Comparison of ENCODE assay signal across 18 mouse cellular contexts in the genomic region with DNA sequence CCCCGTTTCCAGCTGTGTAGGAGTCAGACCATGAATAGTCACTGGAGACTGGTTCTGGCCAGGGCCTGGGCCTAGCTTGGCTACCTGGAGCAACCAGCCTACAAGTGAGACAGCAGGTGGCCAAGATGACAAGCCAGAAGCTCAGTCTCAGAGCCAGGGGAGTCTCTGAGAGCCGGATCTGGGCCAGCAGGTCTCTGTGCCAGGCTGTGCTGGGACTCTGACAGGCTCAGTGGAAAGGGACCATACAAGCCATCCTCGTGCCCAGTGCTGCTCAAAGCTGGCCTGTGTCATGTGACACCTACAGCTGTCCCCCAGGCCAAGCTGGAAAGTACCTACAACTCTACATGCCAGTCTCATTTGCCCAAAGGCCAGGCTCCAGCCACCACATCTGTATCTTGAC. TPM values are rescaled to one million over a fixed set of nuclear protein-coding genes. Genes with fewer than 3 reads are reported as not detected.
DNase-seq lines count a peak whose midpoint lies in the region; TF ChIP-seq lines count a peak whose summit lies in the region.
"Had no signal": no experiment of that assay in that cellular context is flagged by ENCODE, and none has a peak within 500 bp of the region (broad histone marks: within the 10 kb centered on the region; RNA-seq: fewer than 3 reads in every experiment).

No protein-coding gene starts in this region.

- H3K27me3 ChIP-seq in heart, embryonic 10.5 days (ENCODE audit: insufficient read depth, poor library complexity, severe bottlenecking) = peaks cover 20% of the 10 kb centered on the region
- H3K27me3 ChIP-seq: embryonic facial prominence, embryonic 12.5 days; limb, embryonic 13.5 days had no signal

- no peak for TF ChIP-seq CTCF in lung, adult 2 months (IDR thresholded peaks at IDR 0.05; ENCODE audit: insufficient read depth, low read length)

- WGBS in heart, embryonic 10.5 days = 62% methylated on average over 3 of the region's 3 CpGs
- 78% methylated on average over 3 of the region's 3 CpGs for WGBS in lung, adult 2 months

- 0 out of 2 replicates have a peak overlapping the region, but pooled peaks have one; percentile 24 for H3K27ac ChIP-seq in heart, embryonic 10.5 days
- H3K27ac ChIP-seq: embryonic facial prominence, embryonic 12.5 days; limb, embryonic 13.5 days; macrophage had no signal

- no peak for TF ChIP-seq POLR2A in lung, adult 2 months (IDR thresholded peaks at IDR 0.05; ENCODE audit: borderline replicate concordance, extremely low read depth, low read depth, low read length)

- peaks cover 36% of the 10 kb centered on the region for H3K4me1 ChIP-seq in heart, embryonic 10.5 days
- no peaks in the 10 kb centered on the region for H3K4me1 ChIP-seq in lung, adult 2 months (ENCODE audit: control insufficient read depth, insufficient read depth, low read length)
- H3K4me1 ChIP-seq: embryonic facial prominence, embryonic 12.5 days; limb, embryonic 13.5 days had no signal

- intact Hi-C loops in heart, postnatal 25 days (cut with DNase I) = loop anchor here (5.0 kb wide), 1 partner anchor 36 kb away; no protein-coding TSS in a partner anchor

- DNase-seq in adrenal gland, adult 2 months = peak; percentile 15
- DNase-seq in adrenal gland, adult 18-20 months (ENCODE audit: low spot score in 2 of 2) = no peak
- DNase-seq in heart, embryonic 10.5 days (ENCODE audit: low spot score) = no peak
- no peak for DNase-seq in heart, postnatal 25 days (ENCODE audit: low spot score)
- peak; percentile 78 for DNase-seq in cerebellum, adult 9-11 months
- peak; percentile 84 for DNase-seq in gastrocnemius, postnatal 25 days
- DNase-seq in lung, adult 2 months = no peak
- no peak for DNase-seq in c-Kit-positive CD71-positive TER-119-positive erythroid progenitor cells, embryonic 14.5 days (ENCODE audit: low spot score)
- DNase-seq: spleen, adult 18-20 months; thymus, postnatal 14 days had no signal

- no peak overlapping the region for H3K4me3 ChIP-seq in heart, embryonic 10.5 days
- H3K4me3 ChIP-seq in lung, adult 2 months (replicated peaks; ENCODE audit: extremely low read depth, low read depth, low read length) = no peak overlapping the region
- H3K4me3 ChIP-seq: embryonic facial prominence, embryonic 12.5 days; limb, embryonic 13.5 days had no signal

- H3K36me3 ChIP-seq in heart, embryonic 10.5 days = no peaks in the 10 kb centered on the region

- no peaks in the 10 kb centered on the region for H3K9me3 ChIP-seq in heart, embryonic 10.5 days
- H3K9me3 ChIP-seq: embryonic facial prominence, embryonic 12.5 days; limb, embryonic 13.5 days had no signal

RNA-seq across cellular contexts. Expression of a gene that starts 36.0 kb away (rescaled TPM):
- total RNA-seq in adrenal gland, adult 2 months (2021) = 10 to 100 TPM; 38.2 to 61.8 TPM
- polyA plus RNA-seq in adrenal gland, adult 2 months (2012; rRNA removed) = 13.8 and 18.0 TPM in 2 replicates
- 100 to 1,000 TPM in 1 of 2 experiments, 10 to 100 TPM in 1; 44.2 to 127 TPM for total RNA-seq in adrenal gland, adult 18-20 months (2021)
- polyA plus RNA-seq in heart, embryonic 10.5 days (2016; fragmentation: Nextera tagmentation; extraction: Ambion mirVana) = not detected in 2 replicates
- total RNA-seq in heart, postnatal 25 days (2021) = 1 to 10 TPM in 1 of 2 experiments, under 1 TPM in 1; 0.44 to 1.1 TPM
- total RNA-seq in gastrocnemius, postnatal 25 days (2021) = 10 to 100 TPM in 1 of 2 experiments, under 1 TPM in 1; 0.38 to 13.6 TPM
- polyA plus RNA-seq in lung, adult 2 months (2012; rRNA removed) = 3.9 and 4.7 TPM in 2 replicates
- polyA plus RNA-seq: embryonic facial prominence, embryonic 12.5 days; intestine, postnatal 0 days; limb, embryonic 13.5 days; neural tube, embryonic 14.5 days had no signal

RNA-seq across cellular contexts. Expression of a gene that starts 47.6 kb away (rescaled TPM):
- total RNA-seq in adrenal gland, adult 2 months (2021) = 10 to 100 TPM; 11.7 to 12.3 TPM
- 1.8 and 2.2 TPM in 2 replicates for polyA plus RNA-seq in adrenal gland, adult 2 months (2012; rRNA removed)
- 10 to 100 TPM; 12.2 to 13.7 TPM for total RNA-seq in adrenal gland, adult 18-20 months (2021)
- not detected in 2 replicates for polyA plus RNA-seq in heart, embryonic 10.5 days (2016; fragmentation: Nextera tagmentation; extraction: Ambion mirVana)
- total RNA-seq in heart, postnatal 25 days (2021) = 1 to 10 TPM; 1.3 to 1.5 TPM
- under 1 TPM in 1 of 2 experiments, not detected in 1; 0.38 TPM for total RNA-seq in gastrocnemius, postnatal 25 days (2021)
- 0.22 and 0.50 TPM in 2 replicates for polyA plus RNA-seq in lung, adult 2 months (2012; rRNA removed)
- total RNA-seq: hematopoietic stem cell, adult 5-6 weeks had no signal
- polyA plus RNA-seq: embryonic facial prominence, embryonic 12.5 days; intestine, postnatal 0 days; limb, embryonic 13.5 days; liver, embryonic 16.5 days; macrophage; neural tube, embryonic 14.5 days; stomach, embryonic 16.5 days had no signal

RNA-seq across cellular contexts. Expression of a gene that starts 53.9 kb away (rescaled TPM):
- total RNA-seq in adrenal gland, adult 2 months (2021) = 1 to 10 TPM; 3.9 to 8.2 TPM
- 0.51 and 1.1 TPM in 2 replicates for polyA plus RNA-seq in adrenal gland, adult 2 months (2012; rRNA removed)
- total RNA-seq in adrenal gland, adult 18-20 months (2021) = 10 to 100 TPM in 1 of 2 experiments, 1 to 10 TPM in 1; 3.1 to 11.3 TPM
- polyA plus RNA-seq in heart, embryonic 10.5 days (2016; fragmentation: Nextera tagmentation; extraction: Ambion mirVana) = not detected in 2 replicates
- under 1 TPM; 0.50 to 0.60 TPM for total RNA-seq in heart, postnatal 25 days (2021)
- total RNA-seq in gastrocnemius, postnatal 25 days (2021) = 1 to 10 TPM in 1 of 2 experiments, not detected in 1; 1.8 TPM
- 0.45 and 0.49 TPM in 2 replicates for polyA plus RNA-seq in lung, adult 2 months (2012; rRNA removed)
- total RNA-seq: hematopoietic stem cell, adult 5-6 weeks had no signal
- polyA plus RNA-seq: embryonic facial prominence, embryonic 12.5 days; intestine, postnatal 0 days; limb, embryonic 13.5 days; liver, embryonic 16.5 days; macrophage; neural tube, embryonic 14.5 days; stomach, embryonic 16.5 days had no signal

Comparison
In these comparisons a context has a peak if more than half of its experiments do, and no peak if none do; other contexts are left out.
1. DNase-seq: peak in adrenal gland, adult 2 months (single experiment), cerebellum, adult 9-11 months (single experiment) and gastrocnemius, postnatal 25 days (single experiment); none in adrenal gland, adult 18-20 months (0 of 2), heart, embryonic 10.5 days (single experiment), heart, postnatal 25 days (single experiment), lung, adult 2 months (single experiment) and c-Kit-positive CD71-positive TER-119-positive erythroid progenitor cells, embryonic 14.5 days (single experiment).
2. RNA of a gene that starts 47.6 kb away (total RNA-seq): 12.2 to 13.7 TPM in adrenal gland, adult 18-20 months and 11.7 to 12.3 TPM in adrenal gland, adult 2 months; 1.3 to 1.5 TPM in heart, postnatal 25 days and 0.38 TPM in gastrocnemius, postnatal 25 days; every median in the first group is over 4 times any median in the second.